Mouse (Mus musculus) C2C12 (cell line): ENCODE measurements at regions not wholly inside any gene's neighbourhood (a gene's known extent, or its start where the extent isn't known, plus 50 kb on each side); places are given as distances from the start of the nearest gene placed in this dataset.
"Not testable (repeated sequence)": the region's sequence is repeated elsewhere in the genome, so short reads cannot be mapped to it uniquely, and the experiment has no call there.

Experiments
- H3K27me3 ChIP-seq: one replicate; pipeline ENCODE4 v1.6.1; 2011; ENCODE audit not compliant: control insufficient read depth, insufficient read depth, insufficient read length
- H3K36me3 ChIP-seq: one replicate; pipeline ENCODE4 v1.6.1; 2011; ENCODE audit not compliant: control insufficient read depth, insufficient read depth
- H3K4me3 ChIP-seq: one replicate; pipeline ENCODE4 v1.5.1; 2011; ENCODE audit warnings: mild to moderate bottlenecking, control low read depth; ENCODE audit not compliant: poor library complexity, insufficient read depth, severe bottlenecking
- H3K79me2 ChIP-seq: one replicate; pipeline ENCODE4 v1.6.1; 2011; ENCODE audit not compliant: control insufficient read depth, insufficient read depth
- H3K79me3 ChIP-seq: one replicate; pipeline ENCODE4 v1.6.1; 2011; ENCODE audit warnings: low read depth, control low read depth
- H3ac ChIP-seq: one replicate; pipeline ENCODE3; 2011; ENCODE audit warnings: low read depth; ENCODE audit not compliant: control insufficient read depth, insufficient read length
- CEBPB ChIP-seq: IDR thresholded peaks from one replicate; pipeline ENCODE4 v1.6.1; 2011; ENCODE audit warnings: low read depth, mild to moderate bottlenecking, control low read depth, moderate library complexity
- CTCF ChIP-seq: IDR thresholded peaks from one replicate; pipeline ENCODE4 v1.5.1; 2011; ENCODE audit not compliant: control insufficient read depth, insufficient read depth, insufficient read length
- FOSL1 ChIP-seq: IDR thresholded peaks from one replicate; pipeline ENCODE4 v1.8.0; 2011; ENCODE audit warnings: mild to moderate bottlenecking, low read length; ENCODE audit not compliant: poor library complexity, insufficient read depth, severe bottlenecking
- MAX ChIP-seq: IDR thresholded peaks from one replicate; pipeline ENCODE4 v1.6.1; 2011; ENCODE audit warnings: mild to moderate bottlenecking, control low read depth
- MYOD1 ChIP-seq: IDR thresholded peaks from one replicate; pipeline ENCODE4 v1.6.1; 2011; ENCODE audit warnings: low read depth; ENCODE audit not compliant: control insufficient read depth, insufficient read length
- MYOG ChIP-seq: IDR thresholded peaks from one replicate; pipeline ENCODE4 v1.6.1; 2011; ENCODE audit not compliant: control insufficient read depth, insufficient read length; ENCODE audit errors: extremely low read depth
- USF1 ChIP-seq: IDR thresholded peaks from one replicate; pipeline ENCODE4 v1.6.1; 2011; ENCODE audit warnings: low read depth, mild to moderate bottlenecking, control low read depth, moderate library complexity

- TF ChIP-seq MAX (no peak), MYOG (no peak), CEBPB (no peak), CTCF (no peak), USF1 (no peak), MYOD1 (no peak), FOSL1 (no peak)
- Histone ChIP-seq H3K79me3 (no peaks in the 10 kb centered on the region), H3ac (no peak overlapping the region), H3K79me2 (no peaks in the 10 kb centered on the region), H3K36me3 (no peaks in the 10 kb centered on the region), H3K4me3 (no peak overlapping the region), H3K27me3 (no peaks in the 10 kb centered on the region)
Measured at GRCm38 (mm10) chr3:11323101-11323500, 987.6 kb upstream of the Gm38303 start.

GRCm38 (mm10) chr3:11293001-11293400 lies 957.5 kb upstream of the Gm38303 start:
- H3K79me3 ChIP-seq, result no peaks in the 10 kb centered on the region
- H3K27me3 ChIP-seq, result no peaks in the 10 kb centered on the region
- no peak overlapping the region for H3K4me3 ChIP-seq
- no peaks in the 10 kb centered on the region for H3K36me3 ChIP-seq
- H3ac ChIP-seq, result no peak overlapping the region
- H3K79me2 ChIP-seq, result no peaks in the 10 kb centered on the region
- TF ChIP-seq USF1 (no peak), MYOD1 (no peak), MYOG (no peak), FOSL1 (no peak), CEBPB (no peak), MAX (no peak), CTCF (no peak)

GRCm38 (mm10) chr3:11261052-11261451 lies 925.6 kb upstream of the Gm38303 start:
- no peaks in the 10 kb centered on the region for H3K79me2 ChIP-seq

GRCm38 (mm10) chr3:11213996-11214395 lies 878.5 kb upstream of the Gm38303 start:
- Histone ChIP-seq H3K79me3 (no peaks in the 10 kb centered on the region), H3K4me3 (no peak overlapping the region), H3ac (no peak overlapping the region), H3K27me3 (no peaks in the 10 kb centered on the region), H3K36me3 (no peaks in the 10 kb centered on the region), H3K79me2 (no peaks in the 10 kb centered on the region)
- TF ChIP-seq MYOG (no peak), MAX (no peak), FOSL1 (no peak), CTCF (no peak), USF1 (no peak), CEBPB (no peak), MYOD1 (no peak)

More at GRCm38 (mm10) chr3:11261052-11261451, 925.6 kb upstream of the Gm38303 start:
- H3ac ChIP-seq, result no peak overlapping the region
- TF ChIP-seq FOSL1, result no peak
- TF ChIP-seq MAX, result no peak
- no peak for TF ChIP-seq MYOG
- TF ChIP-seq USF1, result no peak
- TF ChIP-seq CTCF, result no peak
- no peak overlapping the region for H3K4me3 ChIP-seq
- H3K36me3 ChIP-seq, result no peaks in the 10 kb centered on the region
- no peaks in the 10 kb centered on the region for H3K79me3 ChIP-seq
- H3K27me3 ChIP-seq, result no peaks in the 10 kb centered on the region

GRCm38 (mm10) chr3:11212921-11213648 lies 877.6 kb upstream of the Gm38303 start:
- H3K27me3 ChIP-seq, H3ac ChIP-seq, H3K79me2 ChIP-seq, H3K36me3 ChIP-seq, H3K79me3 ChIP-seq, H3K4me3 ChIP-seq: not testable (repeated sequence)

- not testable (repeated sequence) for H3K4me3 ChIP-seq, H3ac ChIP-seq, H3K36me3 ChIP-seq, H3K27me3 ChIP-seq, H3K79me2 ChIP-seq, H3K79me3 ChIP-seq
Measured at GRCm38 (mm10) chr3:11212290-11212912, 876.9 kb upstream of the Gm38303 start.

- H3K4me3 ChIP-seq, H3K27me3 ChIP-seq, H3K36me3 ChIP-seq, H3K79me3 ChIP-seq, H3ac ChIP-seq, H3K79me2 ChIP-seq: not testable (repeated sequence)
Measured at GRCm38 (mm10) chr3:11210920-11211811, 875.7 kb upstream of the Gm38303 start.
